Mouse (Mus musculus) adrenal gland, adult 8-10 months (tissue): Measurements from ENCODE around the gene Klhl24. TPM values are rescaled to one million over a fixed set of nuclear protein-coding genes. Genes with fewer than 3 reads are reported as not detected.

Experiments used
- DNase-seq: peaks from one replicate; pipeline ENCODE4 v3.0.0; 2022
- total RNA-seq, 4 experiments: library from RNA; stranded (reverse); gene quantifications; 2 replicates each; pipeline ENCODE4 v1.2.4; 2022

Klhl24 gene
- total RNA-seq, 4 experiments from 2014 or later = 68.8 to 88.1 (median 81.3) TPM

DNA sequence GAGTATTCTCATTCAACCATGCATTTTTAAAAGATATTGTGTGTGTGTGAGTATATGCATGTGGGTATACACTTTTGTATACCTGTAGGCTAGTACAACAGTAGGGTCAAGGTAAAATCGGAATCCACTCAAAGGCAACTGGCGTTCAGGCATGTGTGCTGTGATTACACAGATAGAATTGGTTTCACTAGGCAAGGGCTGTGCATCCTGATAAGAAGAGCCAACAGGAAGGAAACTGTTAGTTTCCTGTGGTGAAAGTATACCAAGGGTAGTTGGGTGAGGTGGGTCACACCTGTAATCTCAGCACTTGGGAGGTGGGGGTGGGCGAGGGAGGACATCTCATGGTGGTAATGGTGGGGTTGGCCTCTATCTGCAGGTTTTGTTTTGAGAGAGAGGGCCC is 47.2 kb downstream of the Klhl24 start:
- DNase-seq = no peak

DNA sequence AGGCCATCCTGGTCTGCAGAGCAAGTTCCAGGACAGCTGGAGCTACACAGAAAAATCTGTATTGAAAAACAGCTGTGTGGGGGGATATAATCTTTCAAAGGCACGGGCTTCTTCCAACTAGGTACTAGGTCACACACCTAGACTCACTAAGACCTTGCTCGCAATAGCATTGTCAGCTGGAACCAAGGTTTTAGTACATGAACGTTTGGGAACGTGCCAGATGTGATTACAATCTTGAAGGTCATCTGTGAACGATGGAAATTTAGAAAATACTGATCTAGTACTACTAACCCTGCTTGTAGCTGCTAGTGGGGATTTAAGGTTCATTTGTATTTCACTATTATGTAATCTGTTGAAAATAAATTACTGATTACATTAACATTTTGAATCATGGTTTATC is 54.6 kb downstream of the Klhl24 start:
- peak; percentile 30 for DNase-seq

DNA sequence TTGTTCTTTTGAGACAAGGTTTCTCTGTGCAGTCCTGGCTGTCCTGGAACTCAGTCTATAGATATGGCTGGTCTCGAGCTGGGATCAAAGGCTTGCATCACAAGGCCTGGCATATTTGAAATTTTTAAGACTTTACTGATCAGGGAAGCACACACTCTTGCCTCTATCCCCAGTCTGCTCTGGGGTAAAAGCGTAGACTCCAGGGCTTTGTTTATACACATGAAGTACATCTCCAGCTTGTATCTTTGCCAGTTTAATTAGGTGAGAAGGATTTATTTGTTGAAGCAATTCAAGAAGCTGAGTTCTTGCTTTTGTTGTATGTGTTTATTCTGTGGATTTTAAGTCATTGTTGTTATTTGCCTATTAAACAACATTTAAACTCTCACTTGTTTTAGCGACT is 56.4 kb downstream of the Klhl24 start:
- DNase-seq = no peak

DNA sequence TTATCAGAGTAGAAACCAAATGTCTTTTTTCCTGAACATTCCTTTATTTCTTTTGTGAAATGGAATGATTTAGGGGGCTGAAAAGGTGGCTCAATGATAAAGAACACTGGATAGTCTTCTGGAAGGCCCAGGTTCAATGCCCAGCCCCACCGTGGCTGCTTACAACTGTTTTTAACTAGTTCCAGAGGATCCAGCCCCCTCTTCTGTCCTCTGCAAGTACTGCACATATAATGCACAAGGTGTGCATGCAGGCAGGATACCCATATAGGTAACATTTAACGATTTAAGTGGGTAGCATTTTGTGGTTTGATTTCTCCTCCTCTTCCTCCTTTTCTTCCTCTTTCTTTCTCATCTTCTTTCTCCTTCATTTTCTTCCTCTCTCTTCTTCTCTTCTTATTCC is 62.8 kb downstream of the Klhl24 start:
- DNase-seq = no peak

DNA sequence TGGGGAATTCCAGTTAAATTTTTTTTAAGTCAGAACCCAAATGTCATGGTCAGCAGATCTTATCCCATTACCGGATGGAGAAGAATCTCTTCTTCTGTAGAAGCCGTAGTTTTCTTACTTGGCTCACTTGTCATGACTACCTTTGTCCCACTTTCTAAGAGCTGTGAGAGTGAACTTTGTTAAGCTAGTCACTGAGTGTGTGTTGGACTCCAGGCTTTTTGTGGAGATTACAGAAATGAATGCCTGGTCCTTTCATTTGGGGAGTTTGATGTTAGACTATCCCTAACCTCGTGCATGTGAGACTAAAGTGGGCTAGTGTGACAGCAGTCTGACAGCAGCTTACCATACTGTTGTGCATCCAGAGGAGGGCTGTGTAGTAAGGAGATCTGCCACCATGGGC is 71.7 kb downstream of the Klhl24 start:
- DNase-seq = no peak

DNA sequence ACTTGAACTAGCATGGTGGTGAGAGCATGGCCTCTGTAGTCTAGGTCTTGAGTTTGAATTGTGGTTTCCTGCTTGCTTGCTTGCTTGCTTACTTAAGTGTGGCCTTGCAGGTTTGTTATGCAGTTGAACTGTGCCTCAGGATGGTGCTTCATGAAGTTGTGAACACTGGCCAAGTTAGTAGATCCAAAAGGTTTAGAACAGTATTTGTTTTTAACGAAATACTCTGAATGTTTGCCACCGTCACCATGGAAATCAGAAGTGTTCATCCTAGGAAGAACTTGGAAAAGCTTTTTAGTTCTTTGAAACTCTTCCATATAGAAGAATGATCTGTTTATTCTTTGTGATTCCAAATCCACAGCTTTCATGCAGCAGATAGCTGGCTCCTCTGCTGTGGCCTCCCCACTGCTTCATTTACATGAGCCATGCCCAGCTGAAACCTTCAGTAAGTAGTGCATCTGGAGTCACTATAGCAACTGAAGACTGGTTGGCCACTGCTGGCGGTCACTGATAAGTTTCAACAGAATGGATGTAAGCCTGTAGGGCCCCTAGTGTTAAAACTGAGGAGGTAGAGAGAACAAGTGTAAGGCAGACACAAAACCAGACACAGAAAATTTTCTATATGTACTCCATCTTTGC is 72.2 kb downstream of the Klhl24 start:
- DNase-seq = no peak

Other genes starting within 250 kb of the Klhl24 start
- gene Klhl6, start 114.5 kb upstream of the Klhl24 start, total RNA-seq = 10 to 100 TPM in 1 of 4 experiments, 1 to 10 TPM in 3; 5.3 to 11.0 (median 6.8) TPM
- gene Yeats2, start 43.5 kb downstream of the Klhl24 start, total RNA-seq = 10 to 100 TPM; 31.2 to 59.3 (median 42.6) TPM
- 10 to 100 TPM in 2 of 4 experiments, under 1 TPM in 2; 0.37 to 20.2 (median 6.4) TPM for gene Map6d1, start 143.8 kb downstream of the Klhl24 start, total RNA-seq
- gene Parl, start 204.8 kb downstream of the Klhl24 start, total RNA-seq = 100 to 1,000 TPM; 115 to 145 (median 120) TPM
- gene Cyp2ab1, start 227.9 kb downstream of the Klhl24 start, total RNA-seq = 1 to 10 TPM in 1 of 4 experiments, under 1 TPM in 2, not detected in 1; 0.38 to 2.6 (median 0.65) TPM